Mouse (Mus musculus) right cerebral cortex, postnatal 14 days (tissue): ENCODE measurements around the gene Otogl.
A peak's percentile ranks its signal among the peaks of the same experiment; 100 is the strongest.

ENCODE experiments used
- DNase-seq: peaks from one replicate; pipeline ENCODE4 v3.0.0; 2022

The Otogl gene

DNA sequence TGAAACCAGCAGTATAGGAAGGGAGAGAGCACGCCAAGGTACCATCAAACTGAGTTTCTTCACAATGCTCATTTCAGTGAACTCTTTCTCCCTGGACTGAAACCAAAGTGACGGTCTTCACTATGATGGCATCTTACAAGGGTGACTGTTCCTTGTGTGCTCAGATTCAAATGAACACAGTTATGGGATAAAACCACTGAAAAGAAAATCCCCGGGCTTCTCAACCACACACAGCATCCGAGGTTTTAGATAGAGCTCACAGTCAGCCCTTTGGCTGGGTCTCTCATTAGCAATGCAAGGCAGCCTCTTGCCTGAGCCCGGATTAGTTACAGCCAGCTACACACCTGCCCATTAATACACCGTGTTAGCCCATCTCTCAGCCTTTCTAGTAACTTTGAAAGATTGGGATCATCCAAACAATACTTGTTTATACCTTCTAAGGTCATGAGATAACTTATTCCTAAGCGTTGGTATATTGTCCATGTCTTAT is at the start of gene Otogl:
Otogl (minus strand) TSS at position 51 of the 490 bp plus-strand sequence.
- DNase-seq: no peak

DNA sequence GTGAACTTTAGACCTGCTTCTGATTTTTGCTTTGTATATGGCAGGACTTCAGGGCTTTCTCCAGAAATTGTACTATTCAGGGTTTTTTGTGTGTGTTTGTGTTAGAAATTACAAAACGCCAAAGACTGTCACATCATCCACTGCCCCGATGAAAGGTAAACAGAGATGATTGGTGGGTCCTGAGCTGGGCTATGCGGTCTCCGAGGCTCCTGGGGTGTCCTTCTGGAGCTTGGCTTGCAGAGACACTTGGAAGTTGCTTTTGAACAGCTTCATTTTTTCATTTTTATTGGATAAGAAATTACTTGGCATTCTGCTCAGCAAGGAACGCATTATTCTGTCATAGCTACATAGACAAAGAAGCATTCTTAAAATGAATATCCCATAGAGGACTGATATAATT is 44.7 kb upstream of the Otogl start:
- DNase-seq: no peak

DNA sequence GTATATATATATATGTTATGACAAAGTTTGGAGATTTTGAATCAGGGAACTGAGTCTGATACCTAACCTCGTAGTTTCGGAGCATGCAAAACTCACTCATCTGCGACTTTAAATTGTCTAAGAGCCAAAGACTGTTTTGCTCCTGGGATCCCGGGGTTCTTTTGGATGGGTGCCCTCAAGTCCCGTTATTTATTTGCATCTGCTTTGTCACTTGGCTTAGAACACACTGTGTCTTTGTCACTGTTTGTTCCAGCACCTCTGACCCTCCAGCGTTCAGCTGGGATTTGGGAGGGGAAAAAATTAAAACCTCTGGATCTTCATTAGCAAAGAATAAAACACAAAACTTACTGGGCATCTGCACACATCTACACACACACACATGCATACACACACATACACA is 42.5 kb upstream of the Otogl start:
- DNase-seq: no peak

DNA sequence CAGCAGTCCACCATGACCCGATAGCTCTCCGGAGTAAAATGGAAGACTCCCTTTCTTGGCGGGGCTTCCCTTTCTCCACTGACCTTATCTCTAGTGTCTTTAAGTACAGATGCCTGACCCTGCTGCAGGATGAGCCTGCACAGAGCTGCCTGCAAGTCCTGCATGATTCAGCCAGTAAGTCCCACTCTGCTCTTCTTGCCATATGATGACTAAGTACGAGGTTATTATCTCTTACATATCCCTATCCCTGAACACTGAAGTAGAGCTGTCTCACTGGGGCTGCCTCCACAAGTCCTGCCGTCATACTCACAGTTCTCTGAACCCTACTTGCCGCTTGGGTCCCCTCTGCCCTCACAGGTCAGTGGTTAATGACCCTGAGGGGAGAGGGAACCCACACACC is 39.7 kb upstream of the Otogl start:
- no peak for DNase-seq

DNA sequence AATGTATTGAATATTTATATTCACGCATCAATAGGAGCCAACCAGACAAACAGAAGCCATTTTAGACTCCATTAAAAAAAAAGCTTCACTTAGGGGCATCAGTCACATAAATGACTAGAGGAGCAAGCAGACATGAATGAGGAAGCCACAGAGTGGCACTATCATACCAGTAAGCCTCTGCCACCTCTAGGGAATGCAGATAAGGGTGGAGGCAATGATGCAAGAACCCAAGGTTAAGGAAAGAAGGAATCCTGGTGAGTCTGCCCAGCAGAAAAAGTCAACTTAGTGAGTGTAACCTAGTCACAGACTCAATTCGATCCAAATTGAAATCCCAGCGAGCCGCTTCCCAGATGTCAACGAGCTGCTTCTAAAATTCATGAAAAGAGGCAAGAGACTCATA is 38.0 kb upstream of the Otogl start:
- DNase-seq: no peak

DNA sequence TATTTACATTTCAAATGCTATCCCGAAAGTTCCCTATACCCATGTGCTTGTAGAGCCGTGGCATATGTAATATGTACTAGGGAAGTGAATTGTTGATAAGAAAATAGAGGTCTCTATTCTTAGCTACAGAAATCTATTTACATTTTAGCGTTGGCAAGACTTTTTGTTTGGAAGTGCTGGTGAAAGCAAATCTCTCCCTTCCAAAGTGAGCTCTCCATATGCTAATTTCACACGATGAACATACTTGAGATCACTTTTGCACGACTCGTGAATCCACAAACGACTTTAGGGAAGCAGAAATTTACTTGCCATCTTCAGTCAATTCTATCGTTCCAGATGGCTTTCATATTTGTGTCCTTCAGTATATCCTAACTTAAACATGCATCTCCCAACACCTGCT is 36.7 kb upstream of the Otogl start:
- no peak for DNase-seq

DNA sequence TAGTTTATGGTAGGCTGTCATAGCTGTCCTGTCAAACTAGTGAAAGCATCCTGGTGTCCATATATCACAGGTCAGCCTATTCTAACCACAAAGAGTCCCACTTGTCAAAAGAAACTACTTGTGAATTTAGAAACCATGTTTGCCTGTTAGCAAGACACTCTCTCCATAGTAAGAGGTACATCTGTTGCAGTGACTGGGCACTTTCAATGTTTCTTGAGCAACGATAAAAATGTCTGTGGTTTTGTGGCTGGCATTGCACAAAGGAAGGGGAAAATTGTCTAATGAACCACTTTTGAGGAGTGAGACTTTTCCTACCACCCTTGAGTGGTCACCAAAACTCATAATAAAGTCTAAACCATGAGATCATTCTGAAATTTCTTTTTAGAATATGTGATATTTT is 36.1 kb upstream of the Otogl start:
- no peak for DNase-seq

DNA sequence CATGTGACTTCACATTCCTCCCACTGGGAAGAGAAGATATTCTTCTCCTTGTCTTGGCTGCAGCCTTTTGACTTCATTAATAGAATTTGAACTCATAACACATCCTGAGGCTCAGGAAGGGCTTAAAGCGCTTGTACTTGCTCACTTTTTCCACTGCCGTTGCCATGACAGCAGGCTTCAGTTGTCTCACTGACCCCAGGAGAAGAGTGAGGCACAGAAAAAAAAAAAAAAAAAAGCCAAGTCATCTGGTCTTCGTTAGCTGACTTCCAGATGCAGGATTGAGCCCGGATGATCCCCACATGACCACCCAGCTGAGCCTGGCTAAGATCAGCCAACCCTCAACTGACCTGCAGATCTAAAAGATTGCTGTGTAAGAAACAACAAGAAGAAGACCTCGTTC is 34.4 kb upstream of the Otogl start:
- DNase-seq: no peak

DNA sequence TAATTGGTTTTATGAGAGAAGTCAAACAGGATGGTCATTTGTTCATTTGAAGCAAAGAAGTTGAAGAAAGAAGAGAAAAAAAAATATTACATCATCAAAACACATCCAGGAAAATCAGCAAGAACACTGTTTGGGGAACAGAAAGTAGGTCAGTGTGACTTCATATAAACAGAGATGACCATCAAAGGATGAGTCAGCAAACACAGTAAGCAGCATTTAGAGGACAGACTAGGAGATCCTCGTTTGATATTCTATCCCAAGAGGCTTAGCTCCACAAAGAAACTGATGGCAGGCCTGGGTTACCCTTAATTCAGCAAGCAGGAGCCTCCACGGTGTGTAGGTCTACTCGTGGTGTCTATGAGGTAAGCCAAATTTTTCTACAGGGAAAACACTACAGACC is 31.9 kb upstream of the Otogl start:
- no peak for DNase-seq

DNA sequence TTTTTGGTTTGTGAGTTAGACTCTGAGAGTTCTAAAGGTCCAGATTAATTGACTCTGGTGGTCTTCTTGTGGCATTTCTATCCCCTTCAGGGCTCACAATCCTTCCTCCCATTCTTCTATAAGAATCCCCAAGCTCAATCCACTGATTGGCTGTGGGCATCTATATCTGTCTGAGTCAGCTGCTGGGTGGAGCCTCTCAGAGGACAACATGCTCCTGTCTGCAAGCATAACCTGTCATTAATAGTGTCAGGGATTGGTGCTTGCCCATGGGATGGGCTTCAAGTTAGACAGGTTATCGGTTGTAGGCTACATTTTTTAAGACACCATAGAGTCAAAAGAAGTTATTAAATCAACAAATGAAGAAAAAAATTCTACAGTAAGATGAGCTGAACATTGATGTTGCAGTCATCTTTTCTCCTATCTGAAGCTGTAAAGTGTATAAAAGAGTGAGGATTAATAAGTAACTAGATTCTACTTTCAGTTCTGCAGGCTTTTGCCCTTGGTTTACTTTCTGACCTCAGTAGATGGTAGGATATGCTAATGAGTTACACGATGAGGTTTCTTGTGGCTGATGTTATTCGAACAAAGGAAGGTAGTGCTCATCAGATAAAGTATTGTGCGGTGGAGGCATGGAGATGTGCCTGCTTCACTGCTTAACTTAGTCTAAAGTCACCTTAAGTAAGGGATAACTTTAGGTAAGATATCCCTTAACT is 29.4 kb upstream of the Otogl start:
- no peak for DNase-seq

DNA sequence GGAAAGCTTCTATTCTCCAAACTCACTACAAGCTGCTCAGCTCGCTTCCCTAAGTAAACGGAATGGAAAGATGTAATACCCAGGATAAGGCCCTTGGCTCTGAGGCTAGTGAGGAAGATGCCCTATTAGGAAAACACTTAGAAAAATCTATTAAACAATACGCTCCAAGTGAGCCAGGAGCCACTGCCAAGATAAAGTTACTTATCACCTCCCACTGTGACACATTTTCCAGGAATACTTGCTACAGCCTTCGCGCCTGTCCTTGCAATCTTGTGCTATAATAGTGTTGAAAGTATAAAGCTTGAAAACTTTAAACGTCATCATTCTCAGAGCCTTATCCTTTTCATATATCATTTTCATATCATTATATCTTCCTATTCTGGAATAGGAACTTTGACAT is 28.4 kb upstream of the Otogl start:
- DNase-seq: no peak

DNA sequence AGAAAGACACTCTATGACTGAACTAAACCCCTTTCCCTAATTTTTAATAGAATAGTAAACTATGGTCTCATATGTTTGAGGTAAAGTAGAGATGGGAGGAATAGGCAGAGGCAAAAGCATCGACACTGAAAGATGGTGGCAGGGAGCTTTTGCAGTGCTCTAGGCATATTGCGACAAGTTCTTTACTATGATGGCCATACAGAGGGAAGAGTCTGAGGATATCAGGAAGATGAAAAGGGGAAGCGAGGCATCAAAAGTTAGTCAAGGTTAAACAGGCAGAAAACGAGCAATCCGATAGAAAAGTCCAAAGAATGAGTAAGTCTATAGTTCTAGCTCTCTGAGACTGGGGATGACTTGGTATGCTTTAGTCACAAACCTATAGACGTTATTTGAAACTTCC is 27.9 kb upstream of the Otogl start:
- DNase-seq: no peak

DNA sequence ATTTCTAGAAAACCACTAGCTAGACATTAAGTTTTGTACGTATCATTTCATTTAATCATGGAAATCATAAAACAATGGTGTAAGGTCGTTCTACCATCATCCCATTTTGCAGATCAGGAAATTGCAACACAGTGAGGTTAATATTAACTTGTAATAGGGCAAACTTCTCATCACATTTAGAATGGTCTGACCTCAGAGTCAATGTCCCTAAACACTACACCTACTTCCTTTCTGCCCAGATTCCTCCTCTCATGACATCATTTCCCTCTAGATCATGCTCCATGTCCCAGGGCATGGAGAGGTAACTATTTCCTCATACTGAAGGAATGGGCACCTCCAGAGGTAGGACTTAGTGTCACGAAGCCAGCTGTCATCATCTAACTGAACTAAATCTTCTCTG is 22.1 kb upstream of the Otogl start:
- DNase-seq: no peak

DNA sequence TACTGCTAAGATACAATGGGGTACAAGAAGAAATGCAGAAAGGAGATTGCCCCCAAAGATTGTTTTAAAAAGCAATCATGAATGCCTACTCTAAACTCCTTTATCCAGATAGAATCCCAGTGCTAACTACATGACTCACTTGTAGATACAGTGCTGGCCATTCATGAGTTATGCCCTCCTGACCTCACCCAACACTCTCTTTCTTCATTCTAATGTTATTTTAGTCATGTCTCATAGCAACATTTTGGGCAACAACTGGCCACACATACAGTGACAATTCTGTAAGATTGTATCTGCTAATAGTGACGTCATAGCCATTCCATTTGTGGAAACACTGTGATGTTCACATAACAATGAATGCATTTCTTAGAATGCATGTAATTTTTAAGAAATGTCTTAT is 21.6 kb upstream of the Otogl start:
- no peak for DNase-seq

DNA sequence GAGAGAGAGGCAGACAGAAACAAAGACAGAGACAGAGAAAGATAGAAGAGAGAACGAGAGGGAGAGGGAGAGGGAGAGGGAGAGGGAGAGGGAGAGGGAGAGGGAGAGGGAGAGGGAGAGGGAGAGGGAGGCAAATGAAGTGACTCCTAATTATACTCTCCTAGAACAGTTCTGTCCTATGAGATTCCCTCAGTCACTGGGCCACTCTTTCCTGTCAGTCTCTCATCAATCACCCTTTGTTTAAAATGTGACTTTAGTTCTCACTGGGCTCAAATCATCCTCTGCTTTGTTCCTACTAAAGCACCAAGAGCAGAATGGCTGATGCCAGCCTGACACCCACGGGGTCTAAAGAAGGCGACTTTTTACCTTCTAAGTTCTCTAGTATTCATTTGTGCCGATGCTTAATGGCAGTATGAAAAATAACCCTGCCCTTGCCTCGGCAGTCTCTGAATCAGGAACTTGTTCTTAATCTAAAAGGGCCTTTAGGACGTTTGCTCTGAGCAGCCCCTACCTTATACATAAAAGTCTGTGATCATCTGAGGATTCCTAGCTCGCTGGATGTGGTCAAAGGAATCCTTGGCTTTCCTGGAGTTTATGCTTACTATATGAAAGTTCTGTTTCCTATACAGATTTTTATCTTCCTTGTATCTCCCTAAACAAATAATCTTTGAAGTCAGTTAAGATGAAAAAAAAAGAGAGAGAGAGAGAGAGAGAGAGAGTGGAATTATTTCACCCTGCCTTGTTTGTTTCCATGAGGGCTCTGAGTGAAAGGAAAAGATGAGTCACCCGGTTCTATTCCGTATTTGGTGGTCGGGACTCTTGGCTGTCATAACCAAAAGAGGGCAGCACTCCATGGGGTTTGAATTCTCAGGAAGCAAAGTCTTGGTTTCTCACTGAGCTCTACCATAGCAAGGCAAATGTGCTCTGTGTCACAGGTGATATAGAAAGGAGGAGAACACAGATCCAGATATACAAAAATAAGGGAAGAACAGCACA is 20.2 kb upstream of the Otogl start:
- peak; percentile 31 for DNase-seq

DNA sequence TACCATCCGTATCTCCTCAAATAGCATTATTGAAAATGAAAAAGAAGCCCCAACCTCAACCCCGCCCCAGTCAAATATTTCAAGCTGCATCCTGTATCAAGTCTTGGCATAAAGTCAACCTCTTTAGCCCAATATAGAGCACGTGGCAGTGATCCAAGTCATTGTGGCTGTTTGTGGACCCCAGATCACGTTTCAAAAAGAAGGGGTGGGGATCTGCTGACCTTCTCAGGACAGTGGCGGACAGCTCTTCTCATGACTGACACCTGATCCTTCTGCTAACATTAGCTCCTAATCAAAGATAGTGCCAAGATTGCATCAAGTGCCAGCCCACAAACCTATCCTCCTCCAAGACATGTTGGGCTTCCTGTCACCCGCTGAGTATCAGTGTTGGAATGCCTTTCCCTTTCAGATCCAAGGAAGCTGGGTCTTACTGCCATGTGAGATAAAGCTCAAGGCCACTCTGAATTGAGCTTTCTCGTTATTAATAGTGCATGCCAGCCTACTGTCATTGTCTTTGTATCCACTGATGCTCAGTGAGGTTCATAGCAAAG is 18.6 kb upstream of the Otogl start:
- DNase-seq: no peak

DNA sequence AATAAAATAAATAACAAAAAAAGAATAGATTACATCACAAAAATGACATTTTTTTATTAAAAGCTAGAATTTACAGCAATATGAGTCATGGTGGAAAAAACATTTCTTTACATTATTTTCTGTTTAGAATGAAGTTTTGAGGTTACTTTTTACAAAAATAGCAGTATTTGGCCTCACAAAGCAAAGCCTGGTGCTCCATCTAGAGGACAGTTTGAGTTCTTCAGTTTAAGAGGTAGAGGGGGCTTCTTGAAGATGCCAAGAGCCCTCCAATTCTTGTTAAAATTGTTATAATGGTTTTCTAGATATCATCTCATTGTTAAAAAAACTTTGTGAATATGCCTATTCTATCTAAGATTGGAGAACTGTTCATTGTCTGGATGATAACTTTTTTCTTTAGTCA is 13.4 kb upstream of the Otogl start:
- no peak for DNase-seq

DNA sequence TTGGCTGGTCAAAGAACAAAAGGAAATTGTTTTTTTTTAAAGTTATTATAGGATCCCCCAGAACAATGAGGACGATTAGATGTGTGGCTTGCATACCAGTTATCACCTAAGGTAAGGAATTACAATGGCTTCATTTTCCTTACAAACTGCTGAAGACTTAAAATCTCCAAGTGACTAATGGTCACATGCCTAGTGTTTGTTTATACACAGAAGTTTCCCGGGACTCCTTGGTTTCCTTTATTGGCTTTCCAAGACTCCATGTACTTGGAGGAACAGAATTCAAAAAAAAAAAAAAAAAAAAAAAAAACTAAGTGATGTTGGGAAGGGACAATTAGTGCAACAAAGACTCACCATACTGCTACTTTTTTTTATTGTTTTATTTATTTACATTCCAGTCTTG is 11.9 kb upstream of the Otogl start:
- no peak for DNase-seq

DNA sequence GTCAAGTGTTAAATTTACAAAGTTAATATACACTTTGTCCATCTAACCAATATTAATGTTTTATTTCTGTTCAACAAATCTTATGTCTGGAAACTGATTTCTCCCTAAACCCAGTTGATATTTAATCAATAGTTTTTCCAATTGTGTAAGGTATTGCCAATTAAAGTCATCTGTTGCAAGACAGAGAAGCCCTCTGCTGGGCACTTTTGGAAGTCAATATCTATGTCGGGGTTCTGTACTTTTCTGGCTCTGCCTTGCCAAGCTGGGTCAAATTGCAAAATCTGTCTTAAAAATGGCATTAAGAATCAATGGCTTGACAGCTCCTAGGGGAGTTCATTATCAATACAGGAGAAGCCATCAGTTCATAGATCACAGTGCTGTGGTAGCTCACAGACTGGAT is 10.8 kb upstream of the Otogl start:
- peak; percentile 22 for DNase-seq

DNA sequence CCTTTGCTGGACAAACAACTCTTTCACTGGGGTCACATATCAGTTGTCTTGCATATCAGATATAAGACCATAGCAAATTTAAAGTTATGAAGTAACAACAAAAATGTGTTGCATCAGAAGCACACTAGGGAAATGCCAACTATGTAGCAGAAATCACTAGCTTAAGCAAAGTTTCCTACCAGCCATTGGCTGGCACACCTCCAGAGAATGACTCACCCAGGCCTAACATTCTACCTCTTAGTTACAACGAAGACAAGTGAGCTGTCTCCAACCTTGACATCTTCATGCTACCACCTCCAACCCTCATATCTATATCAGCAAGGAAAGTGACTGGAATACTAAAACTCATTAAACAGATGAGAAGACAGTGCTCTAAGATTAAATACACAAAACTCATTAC is 9.6 kb upstream of the Otogl start:
- DNase-seq: no peak

DNA sequence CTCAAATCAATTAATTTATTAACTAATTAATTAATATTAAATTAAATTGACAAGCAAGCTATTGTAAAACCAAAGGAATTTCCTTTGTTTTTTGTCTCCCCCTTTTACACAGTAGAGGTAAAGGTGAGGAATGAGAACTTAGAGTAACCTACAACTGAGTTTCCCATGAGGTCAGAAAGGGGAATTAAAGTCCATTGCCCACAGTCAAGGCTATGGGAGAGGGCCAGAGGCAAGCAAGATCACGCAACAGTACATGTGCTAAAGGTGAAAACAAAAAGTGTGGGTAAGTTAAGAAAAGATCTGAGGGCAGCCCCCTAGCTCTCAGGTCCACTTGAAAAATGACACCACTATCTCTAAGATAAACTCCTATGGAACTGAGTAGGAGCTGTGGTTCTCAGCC is 9.2 kb upstream of the Otogl start:
- DNase-seq: no peak

DNA sequence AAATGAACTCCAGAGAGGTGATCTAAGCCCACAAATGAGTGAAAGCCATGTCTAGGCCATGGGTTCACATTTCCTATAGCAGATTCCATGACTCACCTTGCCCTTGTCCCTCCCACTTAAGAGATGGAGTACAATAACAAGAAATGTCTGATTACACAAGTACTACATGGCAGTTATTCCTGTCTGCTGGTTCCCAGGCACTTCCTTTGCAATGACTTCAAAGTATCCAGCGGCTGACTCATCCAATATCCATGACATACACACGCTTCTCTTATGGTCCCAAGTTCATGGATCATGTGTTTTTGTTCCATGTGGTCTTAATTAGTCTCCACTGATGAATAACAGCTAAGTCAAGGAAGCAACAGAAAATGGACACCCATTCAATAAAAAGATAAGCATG is 1.1 kb upstream of the Otogl start:
- DNase-seq: no peak

DNA sequence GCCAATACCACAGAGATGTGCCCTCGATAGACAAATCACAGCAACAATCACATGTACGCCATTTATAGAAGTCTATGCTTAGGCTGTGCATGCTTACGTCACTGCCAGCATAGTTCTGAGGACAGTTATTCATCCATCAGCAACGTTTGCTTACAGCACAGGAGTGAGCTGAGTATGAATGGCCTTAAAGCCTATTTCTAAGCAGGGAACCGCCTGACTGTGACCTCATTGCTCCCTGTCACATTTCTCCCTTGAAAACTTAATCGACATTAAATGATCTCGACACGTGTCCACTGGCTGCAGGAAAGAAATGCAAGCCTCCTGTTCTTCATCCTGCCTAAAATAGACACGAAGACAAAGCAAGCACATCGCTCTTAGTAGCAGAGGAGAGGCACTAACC is 5.5 kb downstream of the Otogl start:
- DNase-seq: no peak
